Mouse (Mus musculus): ENCODE measurements around the gene Cfap61. TPM values are rescaled to one million over a fixed set of nuclear protein-coding genes. Genes with fewer than 3 reads are reported as not detected.

Cfap61 gene
- total RNA-seq, 1 experiment from 2014 or later, result 39.6 TPM

- DNase-seq, result no peak
Measured at GRCm38 (mm10) chr2:146147801-146148200, 213.2 kb downstream of the Cfap61 start.

GRCm38 (mm10) chr2:146149206-146149974 is 214.8 kb downstream of the Cfap61 start:
- DNase-seq, result no peak

- peak; percentile 15 for DNase-seq
Measured at GRCm38 (mm10) chr2:146168017-146168803, 233.6 kb downstream of the Cfap61 start.

- DNase-seq, result no peak
Measured at GRCm38 (mm10) chr2:146169492-146169891, 234.9 kb downstream of the Cfap61 start.

- DNase-seq, result no peak
Measured at GRCm38 (mm10) chr2:146172106-146172505, 237.5 kb downstream of the Cfap61 start.

- DNase-seq, result no peak
Measured at GRCm38 (mm10) chr2:146174173-146174572, 239.6 kb downstream of the Cfap61 start.

- no peak for DNase-seq
Measured at GRCm38 (mm10) chr2:146178718-146179117, 244.1 kb downstream of the Cfap61 start.

- no peak for DNase-seq
Measured at GRCm38 (mm10) chr2:146183830-146184793, 249.5 kb downstream of the Cfap61 start.

GRCm38 (mm10) chr2:146196126-146196525 is 261.5 kb downstream of the Cfap61 start:
- no peak for DNase-seq

- DNase-seq, result no peak
Measured at GRCm38 (mm10) chr2:146197947-146198346, 263.4 kb downstream of the Cfap61 start.

- DNase-seq, result no peak
Measured at GRCm38 (mm10) chr2:146210968-146211367, 276.4 kb downstream of the Cfap61 start.

- peak; percentile 58 for DNase-seq
Measured at GRCm38 (mm10) chr2:146214715-146215114, 280.1 kb downstream of the Cfap61 start.

- no peak for DNase-seq
Measured at GRCm38 (mm10) chr2:146216111-146217064, 281.8 kb downstream of the Cfap61 start.

- DNase-seq, result no peak
Measured at GRCm38 (mm10) chr2:146217227-146217980, 282.8 kb downstream of the Cfap61 start.

- no peak for DNase-seq
Measured at GRCm38 (mm10) chr2:146218161-146218691, 283.6 kb downstream of the Cfap61 start.

GRCm38 (mm10) chr2:146218881-146219535 is 284.4 kb downstream of the Cfap61 start:
- no peak for DNase-seq

- DNase-seq, result no peak
Measured at GRCm38 (mm10) chr2:146219791-146220190, 285.2 kb downstream of the Cfap61 start.

- DNase-seq, result peak; percentile 8
Measured at GRCm38 (mm10) chr2:146220591-146221075, 286.0 kb downstream of the Cfap61 start.

All from adrenal gland, postnatal 14 days (tissue).